Mouse (Mus musculus) hindbrain, embryonic 12.5 days (tissue): Measurements from ENCODE around the gene Cbr2. TPM values are rescaled to one million over a fixed set of nuclear protein-coding genes. Genes with fewer than 3 reads are reported as not detected.

Experiments used
- ATAC-seq: fragments of 200-750 bp; cut with Nextera tagmentation; 2 replicates; pipeline ENCODE4 v1.8.0; 2017; ENCODE audit warnings: moderate TSS enrichment; ENCODE audit not compliant: low FRiP score
- H3K27ac ChIP-seq: fragments of 300-500 bp; sonication (generic); 2 replicates; pipeline ENCODE4 v1.5.1; 2016; ENCODE audit warnings: mild to moderate bottlenecking
- H3K27me3 ChIP-seq: fragments of 300-500 bp; sonication (generic); 2 replicates; pipeline ENCODE4 v1.6.1; 2016; ENCODE audit warnings: mild to moderate bottlenecking
- H3K36me3 ChIP-seq: fragments of 300-500 bp; sonication (generic); 2 replicates; pipeline ENCODE4 v1.6.1; 2016; ENCODE audit warnings: mild to moderate bottlenecking
- H3K4me1 ChIP-seq: fragments of 300-500 bp; sonication (generic); 2 replicates; pipeline ENCODE4 v1.6.1; 2016
- H3K4me2 ChIP-seq: fragments of 300-500 bp; sonication (generic); replicated peaks from 2 replicates; pipeline ENCODE4 v1.6.1; 2016; ENCODE audit warnings: mild to moderate bottlenecking
- H3K4me3 ChIP-seq: fragments of 300-500 bp; sonication (generic); 2 replicates; pipeline ENCODE4 v1.5.1; 2016; ENCODE audit warnings: mild to moderate bottlenecking
- H3K9ac ChIP-seq: fragments of 300-500 bp; sonication (generic); 2 replicates; pipeline ENCODE4 v1.6.1; 2016; ENCODE audit warnings: mild to moderate bottlenecking, moderate library complexity
- H3K9me3 ChIP-seq: fragments of 300-500 bp; sonication (generic); replicated peaks from 2 replicates; pipeline ENCODE4 v1.6.1; 2016; ENCODE audit warnings: mild to moderate bottlenecking
- WGBS: fragments of 180-500 bp; shearing (Covaris S2); methylation state at CpG from one replicate; pipeline ENCODE4 v1.1.7; 2016; 5-methylcytosine and 5-hydroxymethylcytosine counted together
- polyA plus RNA-seq: library from polyadenylated mRNA; unstranded; fragments of >200 nt; fragmentation: Nextera tagmentation; extraction: Ambion mirVana; gene quantifications from 2 replicates; pipeline ENCODE4 v1.2.1, GENCODE M21; 2016

Cbr2 gene
- polyA plus RNA-seq, 1 experiment from 2014 or later, result 2.6 TPM

- ATAC-seq, result peak; percentile 44
- peaks cover 29% of the 10 kb centered on the region for H3K36me3 ChIP-seq
- peak overlapping the region; percentile 12; the same call in 1 of the 2 replicates for H3K4me2 ChIP-seq
- H3K9ac ChIP-seq, result peak overlapping the region; percentile 46
- no peaks in the 10 kb centered on the region for H3K27me3 ChIP-seq
- H3K27ac ChIP-seq, result peak overlapping the region; percentile 61
- 13% methylated on average over 8 of the region's 8 CpGs for WGBS
- no peaks in the 10 kb centered on the region for H3K9me3 ChIP-seq
- no peak overlapping the region for H3K4me3 ChIP-seq
- peaks cover 47% of the 10 kb centered on the region for H3K4me1 ChIP-seq
Measured at GRCm38 (mm10) chr11:120704486-120705325, 27.2 kb downstream of the Cbr2 start.

- H3K27ac ChIP-seq, result peak overlapping the region; percentile 61
- 38% methylated on average over 15 of the region's 15 CpGs for WGBS
Measured at GRCm38 (mm10) chr11:120703696-120704454, 28.0 kb downstream of the Cbr2 start.

GRCm38 (mm10) chr11:120697741-120698140 is 34.2 kb downstream of the Cbr2 start:
- Histone ChIP-seq H3K27ac (no peak overlapping the region), H3K4me3 (no peak overlapping the region), H3K4me2 (no peak overlapping the region), H3K36me3 (peaks cover 48% of the 10 kb centered on the region), H3K9me3 (no peaks in the 10 kb centered on the region), H3K4me1 (peaks cover 18% of the 10 kb centered on the region), H3K9ac (peak overlapping the region; percentile 9; the same call in 1 of the 2 replicates), H3K27me3 (no peaks in the 10 kb centered on the region)
- ATAC-seq, result no peak
- whole genome bisulfite sequencing, result 66% methylated on average over 10 of the region's 10 CpGs

More at GRCm38 (mm10) chr11:120703696-120704454, 28.0 kb downstream of the Cbr2 start:
- Histone ChIP-seq H3K9me3 (no peaks in the 10 kb centered on the region), H3K4me1 (peaks cover 47% of the 10 kb centered on the region), H3K9ac (peak overlapping the region; percentile 46), H3K4me2 (no peak overlapping the region), H3K4me3 (no peak overlapping the region), H3K36me3 (peaks cover 29% of the 10 kb centered on the region), H3K27me3 (no peaks in the 10 kb centered on the region)
- ATAC-seq, result no peak

- Histone ChIP-seq H3K27ac (no peak overlapping the region), H3K4me1 (peaks cover 18% of the 10 kb centered on the region), H3K4me2 (no peak overlapping the region), H3K9ac (no peak overlapping the region), H3K4me3 (no peak overlapping the region), H3K27me3 (no peaks in the 10 kb centered on the region), H3K36me3 (peaks cover 48% of the 10 kb centered on the region), H3K9me3 (no peaks in the 10 kb centered on the region)
- no peak for ATAC-seq
- WGBS, result 92% methylated on average over 6 of the region's 6 CpGs
Measured at GRCm38 (mm10) chr11:120696568-120696967, 35.3 kb downstream of the Cbr2 start.

- WGBS, result 35% methylated on average over 12 of the region's 12 CpGs
- no peak overlapping the region for H3K4me2 ChIP-seq
- H3K4me1 ChIP-seq, result peaks cover 18% of the 10 kb centered on the region
- peaks cover 47% of the 10 kb centered on the region for H3K36me3 ChIP-seq
- H3K9me3 ChIP-seq, result no peaks in the 10 kb centered on the region
- ATAC-seq, result no peak
- peak overlapping the region; percentile 8; the same call in 1 of the 2 replicates for H3K9ac ChIP-seq
- H3K27me3 ChIP-seq, result no peaks in the 10 kb centered on the region
- H3K4me3 ChIP-seq, result no peak overlapping the region
- H3K27ac ChIP-seq, result peak overlapping the region; percentile 37; the same call in 1 of the 2 replicates
Measured at GRCm38 (mm10) chr11:120695641-120696040, 36.3 kb downstream of the Cbr2 start.

- ATAC-seq, result peak; percentile 48; the same call in 1 of the 2 replicates
- H3K4me1 ChIP-seq, result peaks cover 18% of the 10 kb centered on the region
- H3K9me3 ChIP-seq, result no peaks in the 10 kb centered on the region
- H3K4me3 ChIP-seq, result no peak overlapping the region
- peak overlapping the region; percentile 32; the same call in 1 of the 2 replicates for H3K9ac ChIP-seq
- H3K4me2 ChIP-seq, result no peak overlapping the region
- peak overlapping the region; percentile 37 for H3K27ac ChIP-seq
- WGBS, result 14% methylated on average over 4 of the region's 4 CpGs
- peaks cover 51% of the 10 kb centered on the region for H3K36me3 ChIP-seq
- H3K27me3 ChIP-seq, result no peaks in the 10 kb centered on the region
Measured at GRCm38 (mm10) chr11:120695184-120695583, 36.7 kb downstream of the Cbr2 start.

- peaks cover 52% of the 10 kb centered on the region for H3K36me3 ChIP-seq
- H3K9me3 ChIP-seq, result no peaks in the 10 kb centered on the region
- H3K4me2 ChIP-seq, result no peak overlapping the region
- 58% methylated on average over 3 of the region's 3 CpGs for WGBS
- no peak overlapping the region for H3K4me3 ChIP-seq
- H3K27ac ChIP-seq, result no peak overlapping the region
- no peak for ATAC-seq
- no peaks in the 10 kb centered on the region for H3K27me3 ChIP-seq
- H3K4me1 ChIP-seq, result peaks cover 18% of the 10 kb centered on the region
- no peak overlapping the region for H3K9ac ChIP-seq
Measured at GRCm38 (mm10) chr11:120693461-120693860, 38.5 kb downstream of the Cbr2 start.

GRCm38 (mm10) chr11:120692471-120693011 is 39.4 kb downstream of the Cbr2 start:
- peaks cover 61% of the 10 kb centered on the region for H3K36me3 ChIP-seq
- WGBS, result 95% methylated on average over 4 of the region's 4 CpGs

GRCm38 (mm10) chr11:120689365-120689764 is 42.5 kb downstream of the Cbr2 start:
- no peak overlapping the region for H3K4me3 ChIP-seq
- H3K27me3 ChIP-seq, result no peaks in the 10 kb centered on the region
- 0 out of 2 replicates have a peak overlapping the region, but pooled peaks have one; percentile 27 for H3K9ac ChIP-seq
- H3K4me1 ChIP-seq, result peaks cover 11% of the 10 kb centered on the region; the same call in 1 of the 2 replicates
- WGBS, result 90% methylated on average over 3 of the region's 3 CpGs
- no peak overlapping the region for H3K4me2 ChIP-seq
- no peak for ATAC-seq
- no peaks in the 10 kb centered on the region for H3K9me3 ChIP-seq
- H3K36me3 ChIP-seq, result peaks cover 68% of the 10 kb centered on the region
- no peak overlapping the region for H3K27ac ChIP-seq

More at GRCm38 (mm10) chr11:120692471-120693011, 39.4 kb downstream of the Cbr2 start:
- ATAC-seq, result no peak
- Histone ChIP-seq H3K27me3 (no peaks in the 10 kb centered on the region), H3K4me3 (no peak overlapping the region), H3K9me3 (no peaks in the 10 kb centered on the region), H3K9ac (no peak overlapping the region), H3K27ac (no peak overlapping the region), H3K4me1 (peaks cover 18% of the 10 kb centered on the region), H3K4me2 (no peak overlapping the region)

GRCm38 (mm10) chr11:120686650-120687272 is 45.2 kb downstream of the Cbr2 start:
- no peak overlapping the region for H3K4me3 ChIP-seq
- H3K36me3 ChIP-seq, result peaks cover 70% of the 10 kb centered on the region
- no peaks in the 10 kb centered on the region for H3K9me3 ChIP-seq
- peak overlapping the region; percentile 12; the same call in 1 of the 2 replicates for H3K27ac ChIP-seq
- no peak for ATAC-seq
- H3K9ac ChIP-seq, result no peak overlapping the region
- no peak overlapping the region for H3K4me2 ChIP-seq
- 57% methylated on average over 20 of the region's 20 CpGs for WGBS
- no peaks in the 10 kb centered on the region for H3K27me3 ChIP-seq
- peaks cover 10% of the 10 kb centered on the region; the same call in 1 of the 2 replicates for H3K4me1 ChIP-seq

GRCm38 (mm10) chr11:120684660-120685059 is 47.3 kb downstream of the Cbr2 start:
- H3K9ac ChIP-seq, result no peak overlapping the region
- peaks cover 75% of the 10 kb centered on the region for H3K36me3 ChIP-seq
- ATAC-seq, result no peak
- no peak overlapping the region for H3K4me3 ChIP-seq
- H3K4me2 ChIP-seq, result no peak overlapping the region
- H3K27ac ChIP-seq, result no peak overlapping the region
- H3K9me3 ChIP-seq, result no peaks in the 10 kb centered on the region
- no peaks in the 10 kb centered on the region for H3K27me3 ChIP-seq
- peaks cover 10% of the 10 kb centered on the region; the same call in 1 of the 2 replicates for H3K4me1 ChIP-seq
- WGBS, result 88% methylated on average over 2 of the region's 2 CpGs
